Mouse (Mus musculus) neural tube, embryonic 11.5 days (tissue): Measurements from ENCODE around the gene 1700034I23Rik. TPM values are rescaled to one million over a fixed set of nuclear protein-coding genes. Genes with fewer than 3 reads are reported as not detected.
A peak's percentile ranks its signal among the peaks of the same experiment; 100 is the strongest.
"Not testable (repeated sequence)": the region's sequence is repeated elsewhere in the genome, so short reads cannot be mapped to it uniquely, and the experiment has no call there.

Experiments
- ATAC-seq: fragments of 200-750 bp; cut with Nextera tagmentation; 2 replicates; pipeline ENCODE4 v1.8.0; 2017; ENCODE audit warnings: moderate number of reproducible peaks, mild to moderate bottlenecking, moderate TSS enrichment, moderate library complexity; ENCODE audit not compliant: insufficient read depth, low FRiP score, low TSS enrichment
- DNase-seq: peaks from one replicate; pipeline ENCODE4 v3.0.0-alpha.2; 2015; ENCODE audit warnings: low spot score
- H3K27ac ChIP-seq: fragments of 300-500 bp; sonication (generic); 2 replicates; pipeline ENCODE4 v1.5.1; 2014; ENCODE audit warnings: low read depth, mild to moderate bottlenecking, low read length
- H3K27me3 ChIP-seq: fragments of 300-500 bp; sonication (generic); 2 replicates; pipeline ENCODE4 v1.6.1; 2014; ENCODE audit warnings: mild to moderate bottlenecking, low read length, mixed read lengths; ENCODE audit not compliant: control insufficient read depth, insufficient read depth
- H3K36me3 ChIP-seq: fragments of 300-500 bp; sonication (generic); 2 replicates; pipeline ENCODE4 v1.6.1; 2014; ENCODE audit warnings: mild to moderate bottlenecking, low read length, moderate library complexity, mixed read lengths; ENCODE audit not compliant: control insufficient read depth, insufficient read depth
- H3K4me1 ChIP-seq: fragments of 300-500 bp; sonication (generic); 2 replicates; pipeline ENCODE4 v1.6.1; 2014; ENCODE audit warnings: low read length, mixed read lengths; ENCODE audit not compliant: control insufficient read depth, insufficient read depth
- H3K4me2 ChIP-seq: fragments of 300-500 bp; sonication (generic); 2 replicates; pipeline ENCODE4 v1.6.1; 2014; ENCODE audit warnings: low read depth, mild to moderate bottlenecking, moderate library complexity
- H3K4me3 ChIP-seq: fragments of 300-500 bp; sonication (generic); 2 replicates; pipeline ENCODE4 v1.5.1; 2014; ENCODE audit warnings: low read depth, low read length
- H3K9ac ChIP-seq: fragments of 300-500 bp; sonication (generic); 2 replicates; pipeline ENCODE4 v1.6.1; 2014; ENCODE audit warnings: mild to moderate bottlenecking, low read length
- H3K9me3 ChIP-seq: fragments of 300-500 bp; sonication (generic); 2 replicates; pipeline ENCODE4 v1.6.1; 2016; ENCODE audit warnings: low read length; ENCODE audit not compliant: control insufficient read depth
- WGBS: fragments of 180-500 bp; shearing (Covaris S2); extraction: QIAGEN DNeasy Blood & Tissue Kit; methylation state at CpG from one replicate; pipeline ENCODE4 v1.1.7; 2014; 5-methylcytosine and 5-hydroxymethylcytosine counted together
- polyA plus RNA-seq: library from polyadenylated mRNA; unstranded; fragments of >200 nt; fragmentation: Nextera tagmentation; extraction: Ambion mirVana; gene quantifications from 2 replicates; pipeline ENCODE4 v1.2.1, GENCODE M21; 2014

Gene 1700034I23Rik
- 0.30 TPM in 1 of 2 replicates, not detected in the other for polyA plus RNA-seq

GRCm38 (mm10) chr3:40902443-40902842 is at the start of gene 1700034I23Rik:
TSS of gene 1700034I23Rik (minus strand) at chr3:40902543.
- not testable (repeated sequence) for H3K4me1 ChIP-seq, H3K27me3 ChIP-seq, H3K36me3 ChIP-seq, DNase-seq, H3K27ac ChIP-seq, H3K9me3 ChIP-seq, H3K4me3 ChIP-seq, H3K9ac ChIP-seq, ATAC-seq, H3K4me2 ChIP-seq
- WGBS: 99% methylated on average over 2 of the region's 10 CpGs

- DNase-seq: peak; percentile 13
- no peak for ATAC-seq
- no peaks in the 10 kb centered on the region for H3K36me3 ChIP-seq
- peak overlapping the region; percentile 75 for H3K4me2 ChIP-seq
- no peak overlapping the region for H3K27ac ChIP-seq
- peak overlapping the region; percentile 72; the same call in 1 of the 2 replicates for H3K4me3 ChIP-seq
- no peaks in the 10 kb centered on the region for H3K9me3 ChIP-seq
- H3K9ac ChIP-seq: no peak overlapping the region
- peaks cover 7% of the 10 kb centered on the region; the same call in 1 of the 2 replicates for H3K4me1 ChIP-seq
- no peaks in the 10 kb centered on the region for H3K27me3 ChIP-seq
- 14% methylated on average over 7 of the region's 7 CpGs for WGBS
Observed at GRCm38 (mm10) chr3:40951365-40951764, 49.0 kb upstream of the 1700034I23Rik start.

GRCm38 (mm10) chr3:40950601-40951201 is 48.4 kb upstream of the 1700034I23Rik start:
- Histone ChIP-seq H3K27ac (no peak overlapping the region), H3K36me3 (no peaks in the 10 kb centered on the region), H3K4me1 (peaks cover 7% of the 10 kb centered on the region; the same call in 1 of the 2 replicates), H3K9ac (peak overlapping the region; percentile 80), H3K4me2 (peak overlapping the region; percentile 75), H3K27me3 (no peaks in the 10 kb centered on the region), H3K9me3 (no peaks in the 10 kb centered on the region), H3K4me3 (peak overlapping the region; percentile 72)
- DNase-seq (peak; percentile 62), ATAC-seq (peak; percentile 3; the same call in 1 of the 2 replicates)
- WGBS: under 1% methylated on average over 43 of the region's 43 CpGs

DNA sequence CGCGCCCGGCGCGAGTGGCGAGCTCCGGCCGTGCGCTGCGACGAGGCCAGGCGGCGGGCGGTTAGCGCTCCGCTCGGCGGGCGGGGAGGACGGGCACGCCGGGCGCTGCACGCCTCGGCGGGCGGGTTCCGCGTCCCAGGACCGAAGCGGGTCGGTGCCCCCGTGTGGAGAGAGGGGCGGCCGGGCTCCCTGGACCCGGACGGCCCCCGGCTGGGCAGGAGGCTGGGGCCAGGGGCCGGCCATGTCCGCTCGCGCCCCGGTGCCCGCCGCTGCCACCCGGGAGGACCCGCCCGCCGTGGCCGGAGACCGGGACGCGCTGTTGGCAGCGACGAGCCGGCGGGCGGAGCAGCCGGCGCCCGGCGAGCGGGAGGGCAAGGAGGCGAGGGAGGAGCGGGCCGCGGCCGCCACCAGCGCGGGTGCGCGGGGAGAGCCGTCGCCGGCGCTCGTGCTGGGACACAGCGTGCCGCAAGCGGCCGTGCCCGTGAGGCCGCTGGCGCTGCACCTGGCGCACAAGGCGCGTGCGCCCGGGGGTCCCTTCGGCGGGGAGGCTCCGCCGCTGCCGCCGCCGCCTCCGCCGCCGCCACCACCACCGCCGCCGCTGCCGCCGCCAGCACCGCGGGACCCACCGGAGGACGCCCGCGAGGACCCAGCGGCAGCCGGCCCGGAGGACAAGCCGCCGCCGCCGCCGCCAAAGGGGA is 47.7 kb upstream of the 1700034I23Rik start:
- WGBS: under 1% methylated on average over 50 of the region's 118 CpGs
- Histone ChIP-seq H3K4me2 (peak overlapping the region; percentile 75), H3K4me3 (peak overlapping the region; percentile 72), H3K9ac (peak overlapping the region; percentile 80), H3K9me3 (no peaks in the 10 kb centered on the region), H3K27ac (peak overlapping the region; percentile 79), H3K27me3 (no peaks in the 10 kb centered on the region), H3K36me3 (no peaks in the 10 kb centered on the region), H3K4me1 (peaks cover 7% of the 10 kb centered on the region; the same call in 1 of the 2 replicates)
- peak; percentile 46 for DNase-seq
- peak; percentile 77 for ATAC-seq

DNA sequence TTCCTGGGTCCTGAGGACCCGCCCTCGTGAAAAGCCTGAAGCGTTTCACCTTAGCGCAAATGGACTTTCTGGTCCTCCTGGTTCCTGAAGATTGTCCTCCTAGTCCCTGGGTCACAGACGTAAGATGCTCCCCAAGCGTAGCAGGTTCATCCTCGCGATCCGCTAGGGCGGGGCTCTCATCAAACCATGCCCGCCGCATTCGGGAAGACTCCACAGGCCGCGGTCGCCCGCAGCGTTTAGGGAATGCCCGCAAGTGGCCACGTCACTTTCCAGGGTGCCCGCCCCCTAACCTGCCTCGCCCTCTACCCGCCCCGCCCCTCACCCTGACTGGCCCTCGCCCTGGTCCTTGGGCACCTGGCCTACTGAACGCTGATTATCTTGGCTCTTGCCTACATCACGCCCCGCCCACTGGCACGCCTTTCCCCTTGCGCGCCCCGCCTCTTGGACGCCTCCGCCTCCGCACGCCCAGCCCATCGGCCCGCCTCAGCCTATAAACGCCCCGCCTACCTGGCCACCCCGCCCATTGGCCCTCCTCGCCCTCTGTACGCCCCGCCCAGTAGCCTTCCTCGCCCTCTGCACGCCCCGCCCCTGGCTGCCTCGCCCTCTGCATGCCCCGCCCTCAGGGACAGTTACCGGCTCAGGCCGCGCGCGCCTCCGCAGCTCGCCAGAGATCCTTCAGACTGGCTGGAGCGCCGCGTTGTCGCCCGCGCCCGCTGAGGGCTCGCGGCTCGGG is 47.0 kb upstream of the 1700034I23Rik start, which contains the start of gene Larp1b:
Gene Larp1b, plus strand, starts transcription at position 659 of the 733 bp plus-strand sequence.
- under 1% methylated on average over 62 of the region's 66 CpGs for WGBS
- Histone ChIP-seq H3K9ac (peak within 1 kb of the TSS; percentile 80), H3K27me3 (no peaks in the 10 kb centered on the region), H3K4me1 (peaks cover 7% of the 10 kb centered on the region; the same call in 1 of the 2 replicates), H3K9me3 (no peaks in the 10 kb centered on the region), H3K27ac (peak within 1 kb of the TSS; percentile 79), H3K4me3 (peak within 1 kb of the TSS; percentile 72), H3K36me3 (no peaks in the 10 kb centered on the region), H3K4me2 (peak within 1 kb of the TSS; percentile 75)
- ATAC-seq: peak; percentile 95
- DNase-seq: peak; percentile 98

DNA sequence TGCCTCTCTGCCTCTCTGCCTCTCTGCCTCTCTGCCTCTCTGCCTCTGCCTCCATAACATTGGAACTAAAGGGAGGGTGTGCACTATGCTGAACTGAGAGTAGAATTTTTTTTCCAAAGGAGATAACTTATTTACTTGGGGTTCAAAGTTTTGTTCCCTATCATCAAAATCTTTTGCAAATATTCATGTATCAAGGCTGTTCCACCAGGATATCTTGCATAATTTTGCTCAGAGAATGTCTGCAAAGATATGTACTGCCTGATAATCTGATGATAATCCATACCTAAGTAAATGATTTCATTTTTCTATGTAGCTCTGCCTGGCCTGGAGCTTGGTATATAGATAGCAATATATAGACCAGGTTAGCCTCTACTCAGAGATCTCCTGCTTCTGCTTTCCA is 36.7 kb upstream of the 1700034I23Rik start:
- Histone ChIP-seq H3K9me3 (no peaks in the 10 kb centered on the region), H3K27me3 (no peaks in the 10 kb centered on the region), H3K4me3 (no peak overlapping the region), H3K36me3 (no peaks in the 10 kb centered on the region), H3K27ac (no peak overlapping the region), H3K9ac (no peak overlapping the region), H3K4me1 (no peaks in the 10 kb centered on the region), H3K4me2 (no peak overlapping the region)
- DNase-seq (no peak), ATAC-seq (no peak)

GRCm38 (mm10) chr3:40938592-40938991 is 36.2 kb upstream of the 1700034I23Rik start:
- no peak for DNase-seq
- no peak overlapping the region for H3K4me3 ChIP-seq
- H3K9me3 ChIP-seq: no peaks in the 10 kb centered on the region
- no peak for ATAC-seq
- 97% methylated on average over 4 of the region's 4 CpGs for WGBS
- H3K27ac ChIP-seq: no peak overlapping the region
- no peak overlapping the region for H3K9ac ChIP-seq
- H3K36me3 ChIP-seq: no peaks in the 10 kb centered on the region
- H3K4me1 ChIP-seq: no peaks in the 10 kb centered on the region
- H3K4me2 ChIP-seq: no peak overlapping the region
- H3K27me3 ChIP-seq: no peaks in the 10 kb centered on the region

- ATAC-seq: no peak
- DNase-seq: no peak
- no peak overlapping the region for H3K4me2 ChIP-seq
- WGBS: 88% methylated on average over 5 of the region's 5 CpGs
- H3K27me3 ChIP-seq: no peaks in the 10 kb centered on the region
- H3K36me3 ChIP-seq: no peaks in the 10 kb centered on the region
- no peaks in the 10 kb centered on the region for H3K4me1 ChIP-seq
- no peak overlapping the region for H3K4me3 ChIP-seq
- no peak overlapping the region for H3K9ac ChIP-seq
- no peaks in the 10 kb centered on the region for H3K9me3 ChIP-seq
- no peak overlapping the region for H3K27ac ChIP-seq
Observed at GRCm38 (mm10) chr3:40938189-40938588, 35.8 kb upstream of the 1700034I23Rik start.
